Mouse (Mus musculus) intestine, embryonic 15.5 days (tissue): ENCODE measurements at regions not wholly inside any gene's neighbourhood (a gene's known extent, or its start where the extent isn't known, plus 50 kb on each side); places are given as distances from the start of the nearest gene placed in this dataset.

Source experiments
- ATAC-seq: fragments of 200-750 bp; cut with Nextera tagmentation; 2 replicates; pipeline ENCODE4 v1.8.0; 2017; ENCODE audit warnings: moderate TSS enrichment, moderate library complexity
- H3K27ac ChIP-seq: fragments of 300-500 bp; sonication (generic); 2 replicates; pipeline ENCODE4 v1.5.1; 2015; ENCODE audit warnings: mild to moderate bottlenecking, inconsistent platforms
- H3K27me3 ChIP-seq: fragments of 300-500 bp; sonication (generic); replicated peaks from 2 replicates; pipeline ENCODE4 v1.6.1; 2015; ENCODE audit warnings: inconsistent platforms
- H3K36me3 ChIP-seq: fragments of 300-500 bp; sonication (generic); 2 replicates; pipeline ENCODE4 v1.6.1; 2015; ENCODE audit warnings: inconsistent platforms
- H3K4me1 ChIP-seq: fragments of 300-500 bp; sonication (generic); replicated peaks from 2 replicates; pipeline ENCODE4 v1.6.1; 2015; ENCODE audit warnings: inconsistent platforms
- H3K4me2 ChIP-seq: fragments of 300-500 bp; sonication (generic); replicated peaks from 2 replicates; pipeline ENCODE4 v1.6.1; 2015; ENCODE audit warnings: mild to moderate bottlenecking, inconsistent platforms
- H3K4me3 ChIP-seq: fragments of 300-500 bp; sonication (generic); replicated peaks from 2 replicates; pipeline ENCODE4 v1.5.1; 2015; ENCODE audit warnings: inconsistent platforms
- H3K9ac ChIP-seq: fragments of 300-500 bp; sonication (generic); 2 replicates; pipeline ENCODE4 v1.6.1; 2015; ENCODE audit warnings: inconsistent platforms
- H3K9me3 ChIP-seq: fragments of 300-500 bp; sonication (generic); 2 replicates; pipeline ENCODE4 v1.6.1; 2016; ENCODE audit warnings: inconsistent platforms
- WGBS: fragments of 180-500 bp; shearing (Covaris S2); methylation state at CpG from one replicate; pipeline ENCODE4 v1.1.7; 2015; 5-methylcytosine and 5-hydroxymethylcytosine counted together

- H3K4me2 ChIP-seq, result no peak overlapping the region
- 78% methylated on average over 7 of the region's 7 CpGs for WGBS
- ATAC-seq, result no peak
These were observed 55.3 kb upstream of the Plcb1 start for GRCm38 (mm10) chr2:134730547-134730946.

DNA sequence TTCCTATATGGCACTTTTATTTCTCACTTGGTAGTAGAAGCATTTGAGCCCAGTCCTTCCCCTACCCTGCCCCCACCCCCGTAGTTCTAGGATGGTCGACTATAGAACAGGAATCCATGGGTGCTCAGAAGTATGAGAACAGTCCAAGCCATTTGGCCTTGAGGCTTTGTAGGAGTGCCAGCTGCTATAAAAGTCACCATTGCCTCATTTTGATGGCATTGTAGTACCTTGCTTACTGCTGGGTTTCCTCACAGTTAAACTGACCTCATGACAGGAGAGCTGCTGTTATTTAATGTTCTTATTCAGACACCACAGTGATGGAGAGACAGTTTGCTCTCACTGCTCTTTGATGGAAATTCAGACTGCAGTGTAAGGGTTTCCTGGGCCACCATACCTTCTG is 59.2 kb upstream of the Plcb1 start:
- Histone ChIP-seq H3K9me3 (no peaks in the 10 kb centered on the region), H3K36me3 (no peaks in the 10 kb centered on the region), H3K27me3 (no peaks in the 10 kb centered on the region), H3K4me1 (no peaks in the 10 kb centered on the region), H3K9ac (no peak overlapping the region), H3K4me2 (no peak overlapping the region), H3K4me3 (no peak overlapping the region), H3K27ac (no peak overlapping the region)
- ATAC-seq, result no peak
- WGBS, result 64% methylated on average over 2 of the region's 2 CpGs

More at GRCm38 (mm10) chr2:134730547-134730946, 55.3 kb upstream of the Plcb1 start:
- Histone ChIP-seq H3K4me3 (no peak overlapping the region), H3K9ac (no peak overlapping the region), H3K9me3 (no peaks in the 10 kb centered on the region), H3K27ac (no peak overlapping the region), H3K4me1 (no peaks in the 10 kb centered on the region), H3K27me3 (no peaks in the 10 kb centered on the region), H3K36me3 (no peaks in the 10 kb centered on the region)

DNA sequence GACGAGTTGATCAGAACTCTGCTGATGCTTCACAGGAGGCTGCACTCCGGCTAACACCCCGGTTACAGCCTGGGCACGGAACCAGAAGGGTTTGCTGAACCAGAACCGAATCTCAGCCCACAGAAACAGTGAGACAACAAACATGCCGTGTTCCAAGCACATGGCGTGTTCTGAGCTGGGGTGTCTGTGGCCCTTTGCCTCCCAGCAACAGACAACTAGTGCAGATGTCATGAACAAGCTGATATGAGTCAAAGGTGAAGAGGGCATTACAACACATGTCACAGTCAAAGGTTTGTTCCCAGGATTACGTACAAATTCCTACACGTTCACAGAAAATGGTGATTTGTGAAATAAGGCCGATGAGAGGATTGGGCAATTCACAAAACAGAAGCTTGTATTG is 61.8 kb upstream of the Plcb1 start:
- WGBS, result 75% methylated on average over 10 of the region's 10 CpGs
- no peak for ATAC-seq
- Histone ChIP-seq H3K4me2 (no peak overlapping the region), H3K27ac (no peak overlapping the region), H3K36me3 (no peaks in the 10 kb centered on the region), H3K4me1 (no peaks in the 10 kb centered on the region), H3K4me3 (no peak overlapping the region), H3K9me3 (no peaks in the 10 kb centered on the region), H3K27me3 (no peaks in the 10 kb centered on the region), H3K9ac (no peak overlapping the region)

GRCm38 (mm10) chr2:134717815-134718362 is 68.0 kb upstream of the Plcb1 start:
- H3K9me3 ChIP-seq, result no peaks in the 10 kb centered on the region
- 77% methylated on average over 2 of the region's 2 CpGs for WGBS

GRCm38 (mm10) chr2:134716531-134716930 is 69.3 kb upstream of the Plcb1 start:
- Histone ChIP-seq H3K4me3 (no peak overlapping the region), H3K27me3 (no peaks in the 10 kb centered on the region), H3K9me3 (no peaks in the 10 kb centered on the region), H3K4me2 (no peak overlapping the region), H3K9ac (no peak overlapping the region), H3K36me3 (no peaks in the 10 kb centered on the region), H3K27ac (no peak overlapping the region), H3K4me1 (no peaks in the 10 kb centered on the region)
- ATAC-seq, result no peak
- WGBS, result 61% methylated on average over 1 of the region's 1 CpGs

More at GRCm38 (mm10) chr2:134717815-134718362, 68.0 kb upstream of the Plcb1 start:
- Histone ChIP-seq H3K27me3 (no peaks in the 10 kb centered on the region), H3K4me3 (no peak overlapping the region), H3K36me3 (no peaks in the 10 kb centered on the region), H3K27ac (no peak overlapping the region), H3K4me2 (no peak overlapping the region), H3K9ac (no peak overlapping the region), H3K4me1 (no peaks in the 10 kb centered on the region)
- ATAC-seq, result peak; percentile 53; the same call in 1 of the 2 replicates

DNA sequence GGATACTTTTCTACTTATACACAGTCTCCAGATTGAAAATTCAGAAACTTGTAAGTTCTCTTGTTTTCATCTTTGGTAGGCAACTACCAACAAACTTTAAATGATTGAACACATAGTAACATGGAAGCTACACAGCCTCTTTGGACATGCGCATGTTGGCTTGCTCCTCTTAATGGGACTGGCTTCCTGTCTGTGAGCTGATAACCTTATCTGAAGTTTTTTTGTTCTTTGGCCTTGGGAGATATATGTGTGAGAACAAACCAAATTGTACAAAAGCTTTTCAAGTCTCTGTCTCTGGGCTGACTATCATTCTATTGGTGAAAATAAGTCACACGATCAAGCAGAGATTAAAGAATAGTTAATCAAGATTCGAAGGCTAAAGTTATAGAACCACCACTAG is 70.1 kb upstream of the Tmx4 start:
- Histone ChIP-seq H3K36me3 (no peaks in the 10 kb centered on the region), H3K9ac (no peak overlapping the region), H3K27me3 (no peaks in the 10 kb centered on the region), H3K4me2 (no peak overlapping the region), H3K9me3 (no peaks in the 10 kb centered on the region), H3K27ac (no peak overlapping the region), H3K4me3 (no peak overlapping the region), H3K4me1 (no peaks in the 10 kb centered on the region)
- WGBS, result 85% methylated on average over 3 of the region's 3 CpGs
- no peak for ATAC-seq

- WGBS, result 45% methylated on average over 1 of the region's 1 CpGs
- ATAC-seq, result no peak
These were observed 64.8 kb upstream of the Tmx4 start for GRCm38 (mm10) chr2:134708754-134709153.

DNA sequence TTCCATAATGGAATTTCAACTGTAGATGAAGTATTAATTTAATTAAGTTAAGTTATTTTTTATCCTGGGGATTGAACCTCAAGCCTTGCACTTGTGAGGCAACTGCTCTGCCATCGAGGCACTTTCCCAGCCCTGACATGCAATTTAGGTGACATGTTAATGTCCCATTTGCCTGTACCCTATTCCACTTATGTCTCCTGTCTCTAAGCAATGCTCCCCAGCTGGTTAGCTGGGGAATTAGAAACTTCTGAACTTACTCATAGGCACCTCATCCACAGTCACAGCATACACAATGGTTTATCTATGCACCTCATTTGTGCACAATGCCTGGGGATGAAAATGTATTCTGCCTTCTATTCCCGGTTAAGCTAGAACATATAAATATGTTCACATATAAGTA is 59.1 kb upstream of the Tmx4 start:
- 68% methylated on average over 2 of the region's 2 CpGs for WGBS
- ATAC-seq, result no peak
- no peak overlapping the region for H3K4me3 ChIP-seq
- no peak overlapping the region for H3K4me2 ChIP-seq
- H3K36me3 ChIP-seq, result no peaks in the 10 kb centered on the region
- H3K9me3 ChIP-seq, result no peaks in the 10 kb centered on the region
- H3K4me1 ChIP-seq, result no peaks in the 10 kb centered on the region
- H3K27me3 ChIP-seq, result no peaks in the 10 kb centered on the region
- H3K27ac ChIP-seq, result no peak overlapping the region
- H3K9ac ChIP-seq, result no peak overlapping the region

More at GRCm38 (mm10) chr2:134708754-134709153, 64.8 kb upstream of the Tmx4 start:
- Histone ChIP-seq H3K4me1 (no peaks in the 10 kb centered on the region), H3K4me3 (no peak overlapping the region), H3K4me2 (no peak overlapping the region), H3K9ac (no peak overlapping the region), H3K27ac (no peak overlapping the region), H3K27me3 (no peaks in the 10 kb centered on the region), H3K36me3 (no peaks in the 10 kb centered on the region), H3K9me3 (no peaks in the 10 kb centered on the region)

GRCm38 (mm10) chr2:134697424-134697823 is 53.5 kb upstream of the Tmx4 start:
- H3K27ac ChIP-seq, result no peak overlapping the region
- H3K9me3 ChIP-seq, result no peaks in the 10 kb centered on the region
- no peaks in the 10 kb centered on the region for H3K36me3 ChIP-seq
- no peak for ATAC-seq
- no peaks in the 10 kb centered on the region for H3K4me1 ChIP-seq
- 85% methylated on average over 2 of the region's 2 CpGs for WGBS
- H3K9ac ChIP-seq, result no peak overlapping the region
- no peak overlapping the region for H3K4me2 ChIP-seq
- H3K27me3 ChIP-seq, result no peaks in the 10 kb centered on the region
- H3K4me3 ChIP-seq, result no peak overlapping the region

DNA sequence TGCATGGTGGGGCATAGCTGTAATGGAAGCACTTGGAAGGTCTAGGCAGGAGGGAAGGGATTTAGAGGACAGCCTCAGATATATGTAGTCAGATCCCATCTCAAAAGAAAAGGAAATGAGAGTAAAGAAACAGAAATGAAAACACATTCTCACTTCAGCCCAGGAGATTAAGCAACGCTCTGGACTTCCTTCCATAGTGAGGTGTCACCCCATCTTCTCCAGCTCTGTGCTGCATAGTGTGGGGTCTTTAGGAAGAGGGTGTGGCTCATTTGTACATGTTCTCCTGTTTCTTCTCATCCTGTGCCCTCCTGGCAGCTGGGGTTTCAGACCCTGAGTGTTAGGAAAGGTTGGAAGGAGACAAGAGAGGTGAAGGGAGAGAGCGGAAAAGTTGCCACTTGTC is 52.4 kb upstream of the Tmx4 start:
- no peaks in the 10 kb centered on the region for H3K4me1 ChIP-seq
- no peaks in the 10 kb centered on the region for H3K36me3 ChIP-seq
- no peak for ATAC-seq
- H3K27ac ChIP-seq, result no peak overlapping the region
- H3K4me3 ChIP-seq, result no peak overlapping the region
- no peak overlapping the region for H3K9ac ChIP-seq
- H3K9me3 ChIP-seq, result no peaks in the 10 kb centered on the region
- no peak overlapping the region for H3K4me2 ChIP-seq
- WGBS, result 89% methylated on average over 2 of the region's 2 CpGs
- no peaks in the 10 kb centered on the region for H3K27me3 ChIP-seq
